Mouse (Mus musculus): Measurements from ENCODE around the gene Cts8. TPM values are rescaled to one million over a fixed set of nuclear protein-coding genes. Genes with fewer than 3 reads are reported as not detected.

Cts8 gene
- not detected in 2 replicates for polyA plus RNA-seq (2015; fragmentation: Nextera tagmentation; extraction: Ambion mirVana)

DNA sequence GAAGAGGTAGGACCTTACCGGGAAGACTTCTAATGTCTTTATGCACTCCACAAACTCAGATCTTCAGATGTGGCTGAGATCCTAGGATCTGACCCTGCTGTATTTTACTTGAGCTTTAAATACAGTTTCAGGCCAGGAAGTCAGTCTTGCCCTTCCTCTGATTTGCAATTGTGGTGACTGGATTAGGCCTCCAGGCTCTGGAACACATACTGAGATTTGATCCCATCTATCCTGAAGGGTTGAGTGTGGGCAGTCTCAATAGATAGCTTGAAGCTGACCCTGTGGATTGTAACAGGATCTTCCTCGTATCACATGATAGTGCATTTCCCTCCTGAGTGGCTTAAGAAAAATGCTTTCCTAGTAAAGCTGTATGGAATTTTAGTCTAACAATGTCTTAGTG lies at the start of gene Cts8:
TSS of gene Cts8 (minus strand) at position 101 of the 400 bp plus-strand sequence.
- H3K36me3 ChIP-seq (ENCODE audit: control insufficient read depth, insufficient read depth): no peaks in the 10 kb centered on the region
- no peaks in the 10 kb centered on the region for H3K4me1 ChIP-seq (replicated peaks; ENCODE audit: control insufficient read depth, insufficient read depth, low read length)
- H3K9me3 ChIP-seq (ENCODE audit: control insufficient read depth): no peaks in the 10 kb centered on the region
- no peak within 1 kb of the TSS for H3K4me3 ChIP-seq (ENCODE audit: low read depth, low read length)
- H3K4me2 ChIP-seq (replicated peaks; ENCODE audit: low read depth): no peak within 1 kb of the TSS
- 92% methylated on average over 2 of the region's 2 CpGs for WGBS
- no peak within 1 kb of the TSS for H3K9ac ChIP-seq (ENCODE audit: low read depth, low read length)
- H3K27ac ChIP-seq (ENCODE audit: low read depth, low read length): no peak within 1 kb of the TSS
- no peaks in the 10 kb centered on the region for H3K27me3 ChIP-seq (replicated peaks; ENCODE audit: control insufficient read depth, insufficient read depth, low read length)
- TF ChIP-seq CTCF (IDR thresholded peaks at IDR 0.05; ENCODE audit: low read depth): no peak
- no peak for ATAC-seq

- Histone ChIP-seq H3K4me3 (ENCODE audit: low read depth, low read length) (no peak within 1 kb of the TSS), H3K4me2 (replicated peaks; ENCODE audit: low read depth) (no peak within 1 kb of the TSS), H3K9me3 (ENCODE audit: control insufficient read depth) (no peaks in the 10 kb centered on the region), H3K4me1 (replicated peaks; ENCODE audit: control insufficient read depth, insufficient read depth, low read length) (no peaks in the 10 kb centered on the region), H3K9ac (ENCODE audit: low read depth, low read length) (no peak within 1 kb of the TSS), H3K27ac (ENCODE audit: low read depth, low read length) (no peak within 1 kb of the TSS), H3K27me3 (replicated peaks; ENCODE audit: control insufficient read depth, insufficient read depth, low read length) (no peaks in the 10 kb centered on the region), H3K36me3 (ENCODE audit: control insufficient read depth, insufficient read depth) (no peaks in the 10 kb centered on the region)
- WGBS: 88% methylated on average over 2 of the region's 2 CpGs
- no peak for ATAC-seq
- TF ChIP-seq CTCF (IDR thresholded peaks at IDR 0.05; ENCODE audit: low read depth): no peak
These were observed 33.6 kb upstream of the Cts8 start, which contains the start of gene Gm49398 for GRCm38 (mm10) chr13:61288739-61289138. TSS of gene Gm49398 (minus strand) at chr13:61288839.

DNA sequence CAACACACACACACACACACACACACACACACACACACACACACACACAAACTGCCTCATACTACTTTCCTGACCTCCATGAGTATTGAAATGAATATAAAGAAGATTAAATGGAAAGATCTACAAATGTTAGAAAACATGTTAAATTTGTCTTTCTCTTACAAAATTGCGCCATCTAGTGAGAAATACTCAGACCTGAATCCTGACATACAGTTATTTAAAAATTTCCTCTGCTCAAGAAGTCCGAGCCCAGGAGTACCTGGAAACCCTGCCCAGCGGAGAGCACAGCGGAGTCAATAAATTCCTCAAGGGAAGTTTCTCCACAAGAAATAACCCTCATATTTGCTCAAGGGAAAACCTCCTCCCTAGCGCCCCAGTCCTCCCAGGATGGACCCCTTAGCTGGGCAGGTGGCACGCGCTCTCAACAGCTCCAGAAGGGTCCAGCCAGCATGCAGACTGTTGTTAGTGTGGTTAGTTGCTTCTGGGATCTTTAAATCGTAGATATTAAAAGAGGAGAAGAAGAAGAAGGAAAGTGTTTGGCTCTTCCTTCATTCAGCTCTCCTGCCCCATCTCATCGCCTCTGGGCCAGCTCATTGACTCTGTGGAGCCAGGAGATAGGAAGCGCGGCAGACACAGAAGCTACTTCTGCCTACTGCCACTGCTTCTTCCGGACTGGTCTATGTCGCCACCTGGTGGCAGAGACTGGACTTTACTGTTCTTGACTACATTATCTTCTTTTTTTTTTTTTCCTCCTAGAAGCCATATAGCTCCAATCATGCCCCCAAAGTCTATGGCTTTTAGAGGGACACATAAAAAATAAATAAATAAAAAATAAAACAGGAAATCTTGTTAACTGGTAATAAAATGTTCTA lies 13.8 kb downstream of the Cts8 start:
- Histone ChIP-seq H3K27me3 (replicated peaks; ENCODE audit: control insufficient read depth, insufficient read depth, low read length) (no peaks in the 10 kb centered on the region), H3K9me3 (ENCODE audit: control insufficient read depth) (no peaks in the 10 kb centered on the region), H3K27ac (ENCODE audit: low read depth, low read length) (no peak overlapping the region), H3K4me3 (ENCODE audit: low read depth, low read length) (no peak overlapping the region), H3K4me1 (replicated peaks; ENCODE audit: control insufficient read depth, insufficient read depth, low read length) (no peaks in the 10 kb centered on the region), H3K4me2 (replicated peaks; ENCODE audit: low read depth) (no peak overlapping the region), H3K36me3 (ENCODE audit: control insufficient read depth, insufficient read depth) (no peaks in the 10 kb centered on the region), H3K9ac (ENCODE audit: low read depth, low read length) (no peak overlapping the region)
- peak; percentile 72 for TF ChIP-seq CTCF (IDR thresholded peaks at IDR 0.05; ENCODE audit: low read depth)
- WGBS: 52% methylated on average over 13 of the region's 13 CpGs
- ATAC-seq: no peak

DNA sequence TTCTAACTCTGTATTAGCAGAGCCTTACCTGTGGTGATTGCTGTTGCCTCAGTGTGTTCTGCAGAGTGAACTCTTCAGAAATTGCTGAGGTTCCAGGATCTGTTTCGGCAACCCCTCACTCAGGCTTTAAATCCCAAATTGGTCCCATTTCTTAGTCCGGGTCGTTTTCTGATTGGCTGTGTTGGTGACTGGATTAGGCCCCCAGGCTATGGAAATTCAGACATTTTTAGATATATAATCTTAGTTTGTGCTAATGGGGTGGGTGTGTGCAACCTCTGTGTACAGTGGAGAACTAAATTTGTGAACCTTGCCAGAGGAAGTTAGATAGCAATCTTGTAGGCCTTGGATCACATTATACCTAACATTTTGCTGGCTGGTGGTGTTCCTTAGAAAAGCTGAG lies 51.8 kb downstream of the Cts8 start, which contains the start of gene Cts6:
TSS of gene Cts6 (minus strand) at position 101 of the 400 bp plus-strand sequence.
- ATAC-seq: no peak

More for the DNA sequence above, 51.8 kb downstream of the Cts8 start, which contains the start of gene Cts6:
- no peak within 1 kb of the TSS for H3K9ac ChIP-seq (ENCODE audit: low read depth, low read length)
- H3K4me2 ChIP-seq (replicated peaks; ENCODE audit: low read depth): no peak within 1 kb of the TSS
- H3K9me3 ChIP-seq (ENCODE audit: control insufficient read depth): no peaks in the 10 kb centered on the region; the same call in 1 of the 2 replicates
- no peaks in the 10 kb centered on the region for H3K36me3 ChIP-seq (ENCODE audit: control insufficient read depth, insufficient read depth)
- WGBS: 80% methylated on average over 3 of the region's 3 CpGs
- H3K4me3 ChIP-seq (ENCODE audit: low read depth, low read length): no peak within 1 kb of the TSS
- no peak for TF ChIP-seq CTCF (IDR thresholded peaks at IDR 0.05; ENCODE audit: low read depth)
- no peak within 1 kb of the TSS for H3K27ac ChIP-seq (ENCODE audit: low read depth, low read length)
- H3K4me1 ChIP-seq (replicated peaks; ENCODE audit: control insufficient read depth, insufficient read depth, low read length): no peaks in the 10 kb centered on the region
- H3K27me3 ChIP-seq (replicated peaks; ENCODE audit: control insufficient read depth, insufficient read depth, low read length): no peaks in the 10 kb centered on the region

Other genes with a start within 250 kb of the Cts8 start
- gene Ctsj, start 249.4 kb downstream of the Cts8 start, polyA plus RNA-seq (2015; fragmentation: Nextera tagmentation; extraction: Ambion mirVana): not detected in 2 replicates
- not detected in 2 replicates for gene Ctsq, start 214.7 kb downstream of the Cts8 start, polyA plus RNA-seq (2015; fragmentation: Nextera tagmentation; extraction: Ambion mirVana)
- not detected in 2 replicates for gene Ctsr, start 91.1 kb downstream of the Cts8 start, polyA plus RNA-seq (2015; fragmentation: Nextera tagmentation; extraction: Ambion mirVana)
- gene Cts6, start 51.9 kb downstream of the Cts8 start, polyA plus RNA-seq (2015; fragmentation: Nextera tagmentation; extraction: Ambion mirVana): not detected in 2 replicates
- not detected in 2 replicates for gene Gm49398, start 33.5 kb upstream of the Cts8 start, polyA plus RNA-seq (2015; fragmentation: Nextera tagmentation; extraction: Ambion mirVana)
- gene Cts7, start 102.8 kb upstream of the Cts8 start, polyA plus RNA-seq (2015; fragmentation: Nextera tagmentation; extraction: Ambion mirVana): not detected in 2 replicates

Measured in intestine, postnatal 0 days (tissue).